Comparison of ENCODE assay signal across 8 mouse cellular contexts in the genomic region with DNA sequence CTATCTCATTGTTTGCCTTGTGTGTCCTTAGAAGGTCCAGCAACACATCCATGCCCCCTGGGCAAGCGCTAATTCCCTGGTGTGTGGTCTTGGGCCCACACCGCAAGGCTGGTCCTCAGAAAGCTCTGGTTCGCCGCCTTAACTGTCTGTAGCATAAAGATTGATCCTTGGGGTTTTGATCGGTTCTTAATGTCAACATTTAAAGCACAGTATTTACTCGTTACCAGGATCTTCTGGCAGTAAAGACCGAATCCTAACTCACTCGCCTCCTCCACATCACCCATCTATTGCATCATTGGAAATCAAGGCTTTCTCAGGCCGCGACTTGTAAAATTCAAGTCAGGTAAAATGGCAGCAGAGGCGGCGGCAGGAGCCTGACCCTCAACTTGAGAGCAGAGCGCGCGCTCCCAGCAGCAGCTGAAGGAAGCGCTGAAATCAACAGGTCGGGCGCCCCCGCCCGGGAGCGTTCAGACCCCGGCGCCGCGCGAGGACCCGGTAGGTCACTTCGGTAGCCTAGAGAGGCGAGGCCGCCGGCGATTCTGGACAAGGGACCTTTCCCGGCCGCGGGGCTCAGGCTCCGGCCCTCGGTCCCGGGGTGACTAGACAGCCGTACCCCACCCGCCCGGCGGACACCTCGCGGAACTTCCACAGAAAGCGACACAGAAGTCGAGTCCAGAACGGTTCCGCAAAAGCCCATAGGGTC. TPM values are rescaled to one million over a fixed set of nuclear protein-coding genes. Genes with fewer than 3 reads are reported as not detected.
A peak's percentile ranks its signal among the peaks of the same experiment; 100 is the strongest.
DNase-seq lines count a peak whose midpoint lies in the region; ATAC-seq and TF ChIP-seq lines count a peak whose summit lies in the region.

No protein-coding gene starts in this region.

- H3K9ac ChIP-seq in hindbrain, embryonic 14.5 days = peak overlapping the region; percentile 64

- peaks cover 14% of the 10 kb centered on the region for H3K27me3 ChIP-seq in hindbrain, embryonic 14.5 days (ENCODE audit: control insufficient read depth, insufficient read depth, low read length)

- WGBS in hindbrain, embryonic 14.5 days = 2% methylated on average over 48 of the region's 48 CpGs
- 5% methylated on average over 39 of the region's 48 CpGs for WGBS in macrophage (ENCODE audit: missing documents)

- peaks cover 6% of the 10 kb centered on the region for H3K4me1 ChIP-seq in hindbrain, embryonic 14.5 days (replicated peaks; ENCODE audit: control insufficient read depth, insufficient read depth, low read length)

- no peaks in the 10 kb centered on the region for H3K79me2 ChIP-seq in macrophage (ENCODE audit: inconsistent target)

- H3K4me3 ChIP-seq in hindbrain, embryonic 14.5 days (replicated peaks; ENCODE audit: low read length) = peak overlapping the region; percentile 77
- peak overlapping the region; percentile 86 for H3K4me3 ChIP-seq in left cerebral cortex, adult 2 months
- H3K4me3 ChIP-seq in macrophage (ENCODE audit: inconsistent target) = peak overlapping the region; percentile 16; the same call in 1 of the 2 replicates

- intact Hi-C loops in left cerebral cortex, adult 2 months (cut with DNase I) = no loop called here

- TF ChIP-seq CTCF in left cerebral cortex, adult 2 months (IDR thresholded peaks at IDR 0.05) = peak; percentile 30

- no peaks in the 10 kb centered on the region for H3K36me3 ChIP-seq in hindbrain, embryonic 14.5 days (replicated peaks; ENCODE audit: control insufficient read depth, insufficient read depth)
- no peaks in the 10 kb centered on the region for H3K36me3 ChIP-seq in macrophage (ENCODE audit: inconsistent target)

- peak overlapping the region; percentile 98 for H3K4me2 ChIP-seq in hindbrain, embryonic 14.5 days (replicated peaks)

- no peak overlapping the region for H3K27ac ChIP-seq in hindbrain, embryonic 14.5 days
- peak overlapping the region; percentile 81 for H3K27ac ChIP-seq in left cerebral cortex, adult 2 months
- H3K27ac ChIP-seq in macrophage = no peak overlapping the region

- H3K9me3 ChIP-seq in hindbrain, embryonic 14.5 days (ENCODE audit: control insufficient read depth, low read length) = no peaks in the 10 kb centered on the region

- DNase-seq in Muller cell, postnatal 12 days (ENCODE audit: inconsistent ontology term) = peak; percentile 91
- DNase-seq in cerebellum, postnatal 10 days = peak; percentile 72 to 77
- peak; percentile 50 to 51 for DNase-seq in frontal cortex, postnatal 36 days (ENCODE audit: low spot score in 2 of 2)
- peak; percentile 62 for DNase-seq in hindbrain, embryonic 14.5 days (ENCODE audit: low spot score)
- DNase-seq in left cerebral cortex, adult 2 months (ENCODE audit: extremely low spot score in 1 of 2, low spot score in 2 of 2) = peak; percentile 67 to 73
- DNase-seq in right cerebral cortex, adult 18-20 months = peak; percentile 56
- peak; percentile 64 to 75 for DNase-seq in urinary bladder, adult 18-20 months (ENCODE audit: low spot score in 2 of 2)

- peak; percentile 67 for ATAC-seq in hindbrain, embryonic 14.5 days (ENCODE audit: low FRiP score)

RNA-seq across cellular contexts. Expression of a gene that starts 0.7 kb away (rescaled TPM):
- 8.2 and 9.0 TPM in 2 replicates for polyA plus RNA-seq in hindbrain, embryonic 14.5 days (2014; fragmentation: Nextera tagmentation; extraction: Ambion mirVana)
- 10 to 100 TPM; 65.1 to 66.7 TPM for total RNA-seq in left cerebral cortex, adult 2 months (2021)
- 100 to 1,000 TPM in 1 of 26 experiments, 10 to 100 TPM in 25; 22.6 to 101 (median 40.3) TPM for total RNA-seq in macrophage (2018; cell fraction: chromatin; rRNA removed)
- 10 to 100 TPM in 5 of 26 experiments, 1 to 10 TPM in 21; 4.8 to 13.6 (median 7.5) TPM for total RNA-seq in macrophage (2018; cell fraction: cytosol; rRNA removed)
- total RNA-seq in macrophage (2018; cell fraction: nucleus; rRNA removed) = 10 to 100 TPM; 11.9 to 33.0 (median 19.6) TPM
- polyA plus RNA-seq in macrophage (2018) = 2.8 to 11.0 TPM (median 8.4 TPM) in 3 replicates

Comparison
In these comparisons a context has a peak if more than half of its experiments do, and no peak if none do; other contexts are left out.
1. H3K4me3 ChIP-seq: peak in every context shown above with its lines; median percentile 86 in left cerebral cortex, adult 2 months; 77 in hindbrain, embryonic 14.5 days; 16 in macrophage.